Mouse (Mus musculus) megakaryocyte, embryonic 14.5 days (primary cell): ENCODE results near the gene Bcas1.

Source experiments
- FLI1 ChIP-seq: IDR thresholded peaks from 2 replicates; pipeline ENCODE4 v1.6.1; 2012; ENCODE audit warnings: low read length, inconsistent platforms, mixed read lengths
- GATA1 ChIP-seq: IDR thresholded peaks from 3 replicates; pipeline ENCODE4 v1.6.1; 2012; ENCODE audit warnings: mixed read lengths, low read length, inconsistent platforms, borderline replicate concordance

- TF ChIP-seq GATA1 = no peak
- TF ChIP-seq FLI1 = no peak
These were observed 21.2 kb downstream of the Bcas1 start for GRCm38 (mm10) chr2:170406438-170406837.
